Mouse (Mus musculus): Measurements from ENCODE around the gene Inafm1.
"Not testable (repeated sequence)": the region's sequence is repeated elsewhere in the genome, so short reads cannot be mapped to it uniquely, and the experiment has no call there.

Gene Inafm1

GRCm38 (mm10) chr7:16297616-16298015, 24.2 kb upstream of the Inafm1 start:
- DNase-seq (ENCODE audit: low spot score in 2 of 2), result no peak

GRCm38 (mm10) chr7:16296766-16297390, 23.5 kb upstream of the Inafm1 start:
- peak; percentile 82 to 93 for DNase-seq (ENCODE audit: low spot score in 2 of 2)

- no peak for DNase-seq (ENCODE audit: low spot score in 2 of 2)
These were observed 22.7 kb upstream of the Inafm1 start for GRCm38 (mm10) chr7:16296146-16296545.

GRCm38 (mm10) chr7:16295321-16295900, 22.0 kb upstream of the Inafm1 start:
- peak in 1 of 2 experiments; percentile 66 for DNase-seq (ENCODE audit: low spot score in 2 of 2)

GRCm38 (mm10) chr7:16294837-16295236, 21.4 kb upstream of the Inafm1 start:
- DNase-seq (ENCODE audit: low spot score in 2 of 2), result peak; percentile 88 to 95

- no peak for DNase-seq (ENCODE audit: low spot score in 2 of 2)
These were observed 20.9 kb upstream of the Inafm1 start for GRCm38 (mm10) chr7:16294346-16294745.

- no peak for DNase-seq (ENCODE audit: low spot score in 2 of 2)
These were observed 14.4 kb upstream of the Inafm1 start for GRCm38 (mm10) chr7:16287791-16288190.

- DNase-seq (ENCODE audit: low spot score in 2 of 2), result no peak
These were observed 13.6 kb upstream of the Inafm1 start for GRCm38 (mm10) chr7:16287016-16287415.

- peak; percentile 100 for DNase-seq (ENCODE audit: low spot score in 2 of 2)
These were observed 12.9 kb upstream of the Inafm1 start, which contains the start of gene Ccdc9 for GRCm38 (mm10) chr7:16286026-16286961. Gene Ccdc9, minus strand, starts transcription at chr7:16286795.

GRCm38 (mm10) chr7:16285450-16286025, 12.1 kb upstream of the Inafm1 start:
- DNase-seq (ENCODE audit: low spot score in 2 of 2), result peak; percentile 83 to 87

GRCm38 (mm10) chr7:16284904-16285303, 11.5 kb upstream of the Inafm1 start:
- no peak for DNase-seq (ENCODE audit: low spot score in 2 of 2)

GRCm38 (mm10) chr7:16284001-16284400, 10.6 kb upstream of the Inafm1 start:
- DNase-seq (ENCODE audit: low spot score in 2 of 2), result no peak

GRCm38 (mm10) chr7:16282334-16282733, 8.9 kb upstream of the Inafm1 start:
- no peak for DNase-seq (ENCODE audit: low spot score in 2 of 2)

GRCm38 (mm10) chr7:16280721-16281120, 7.3 kb upstream of the Inafm1 start:
- no peak for DNase-seq (ENCODE audit: low spot score in 2 of 2)

- DNase-seq (ENCODE audit: low spot score in 2 of 2), result no peak
These were observed 1.8 kb upstream of the Inafm1 start for GRCm38 (mm10) chr7:16274922-16275890.

- peak in 1 of 2 experiments; percentile 69 for DNase-seq (ENCODE audit: low spot score in 2 of 2)
These were observed 336 bp upstream of the Inafm1 start for GRCm38 (mm10) chr7:16273766-16274140.

- DNase-seq (ENCODE audit: low spot score in 2 of 2), result peak; percentile 67 to 74
These were observed 736 bp downstream of the Inafm1 start for GRCm38 (mm10) chr7:16272681-16273080.

- no peak for DNase-seq (ENCODE audit: low spot score in 2 of 2)
These were observed 2.3 kb downstream of the Inafm1 start for GRCm38 (mm10) chr7:16271139-16271538.

GRCm38 (mm10) chr7:16266593-16266992, 6.8 kb downstream of the Inafm1 start:
- DNase-seq (ENCODE audit: low spot score in 2 of 2), result not testable (repeated sequence)

GRCm38 (mm10) chr7:16265856-16266255, 7.6 kb downstream of the Inafm1 start:
- no peak for DNase-seq (ENCODE audit: low spot score in 2 of 2)

GRCm38 (mm10) chr7:16263843-16264242, 9.6 kb downstream of the Inafm1 start:
- DNase-seq (ENCODE audit: low spot score in 2 of 2), result no peak

Measured in urinary bladder, postnatal 4 days (tissue).